Mouse (Mus musculus) MEL (cell line): ENCODE measurements around the gene Tmc8. TPM values are rescaled to one million over a fixed set of nuclear protein-coding genes. Genes with fewer than 3 reads are reported as not detected.

Source experiments
- DNase-seq: peaks from one replicate; pipeline ENCODE4 v3.0.0; 2011; ENCODE audit warnings: low read depth, low spot score
- H3K27ac ChIP-seq: 2 replicates; pipeline ENCODE4 v1.5.1; 2012; ENCODE audit warnings: low read depth, mild to moderate bottlenecking, control low read depth, low read length, moderate library complexity; ENCODE audit not compliant: control insufficient read depth
- H3K27me3 ChIP-seq, 2 experiments: fragments of 150-350 bp in 1 of 2; sonication (generic) in 1 of 2; 2 replicates each; pipeline ENCODE4 v1.6.1; 2012; ENCODE audit warnings: low read length in 2 of 2, mild to moderate bottlenecking in 2 of 2, improper control_type of control experiment in 1 of 2, moderate library complexity in 1 of 2; ENCODE audit not compliant: insufficient read depth in 2 of 2, control insufficient read depth in 1 of 2
- H3K36me3 ChIP-seq, 2 experiments: 2 replicates each; pipeline ENCODE4 v1.6.1; 2012 to 2014; ENCODE audit warnings: low read length in 2 of 2, improper control_type of control experiment in 1 of 2, inconsistent platforms in 1 of 2, mild to moderate bottlenecking in 1 of 2; ENCODE audit not compliant: insufficient read depth in 2 of 2, control insufficient read depth in 1 of 2
- H3K4me1 ChIP-seq, 2 experiments: fragments of 150-350 bp in 1 of 2; sonication (generic) in 1 of 2; 2 replicates each; pipeline ENCODE4 v1.6.1; 2012; ENCODE audit warnings: low read length in 2 of 2, improper control_type of control experiment in 1 of 2, mild to moderate bottlenecking in 1 of 2; ENCODE audit not compliant: insufficient read depth in 2 of 2, control insufficient read depth in 1 of 2
- H3K4me3 ChIP-seq, 2 experiments: fragments of 150-350 bp in 1 of 2; sonication (generic) in 1 of 2; 2 replicates each; pipeline ENCODE4 v1.5.1; 2012; ENCODE audit warnings: low read depth in 2 of 2, low read length in 2 of 2, mild to moderate bottlenecking in 2 of 2, moderate library complexity in 2 of 2, control low read depth in 1 of 2, improper control_type of control experiment in 1 of 2; ENCODE audit not compliant: control insufficient read depth in 1 of 2, insufficient read depth in 1 of 2
- H3K79me2 ChIP-seq: 2 replicates; pipeline ENCODE4 v1.6.1; 2012; ENCODE audit warnings: mild to moderate bottlenecking, low read length, moderate library complexity; ENCODE audit not compliant: control insufficient read depth, poor library complexity, insufficient read depth
- H3K9ac ChIP-seq: 2 replicates; pipeline ENCODE4 v1.6.1; 2012; ENCODE audit warnings: low read depth, mild to moderate bottlenecking, control low read depth, low read length, moderate library complexity; ENCODE audit not compliant: control insufficient read depth, poor library complexity, severe bottlenecking
- H3K9me3 ChIP-seq: fragments of 150-350 bp; sonication (generic); replicated peaks from 2 replicates; pipeline ENCODE4 v1.6.1; 2012; ENCODE audit warnings: mild to moderate bottlenecking, low read length, improper control_type of control experiment, moderate library complexity; ENCODE audit not compliant: insufficient read depth
- BHLHE40 ChIP-seq: IDR thresholded peaks from 2 replicates; pipeline ENCODE4 v1.6.1; 2012; ENCODE audit warnings: low read depth, mild to moderate bottlenecking, inconsistent platforms, low read length, improper control_type of control experiment, borderline replicate concordance
- CHD1 ChIP-seq: IDR thresholded peaks from 2 replicates; pipeline ENCODE4 v1.6.1; 2012; ENCODE audit warnings: low read depth, mild to moderate bottlenecking, inconsistent platforms, low read length, improper control_type of control experiment
- EP300 ChIP-seq, 2 experiments: IDR thresholded peaks; 2 replicates each; pipeline ENCODE4 v1.6.1; 2011; ENCODE audit warnings: improper control_type of control experiment in 2 of 2, low read length in 2 of 2, low read depth in 1 of 2, mild to moderate bottlenecking in 1 of 2
- GABPA ChIP-seq: IDR thresholded peaks from 2 replicates; pipeline ENCODE4 v1.6.1; 2012; ENCODE audit warnings: low read depth, mild to moderate bottlenecking, inconsistent platforms, low read length, improper control_type of control experiment, moderate library complexity
- GATA1 ChIP-seq: IDR thresholded peaks from 2 replicates; pipeline ENCODE4 v1.6.1; 2011; ENCODE audit warnings: low read depth, low read length, improper control_type of control experiment
- JUND ChIP-seq: IDR thresholded peaks from 2 replicates; pipeline ENCODE4 v1.6.1; 2011; ENCODE audit warnings: low read depth, mild to moderate bottlenecking, improper control_type of control experiment, low read length
- KAT2A ChIP-seq: conservative IDR thresholded peaks from 2 replicates; pipeline ENCODE4 v1.6.1; 2012; ENCODE audit warnings: low read depth, low read length, improper control_type of control experiment, inconsistent platforms
- MAFK ChIP-seq: IDR thresholded peaks from 2 replicates; pipeline ENCODE4 v1.6.1; 2011; ENCODE audit warnings: low read depth, mild to moderate bottlenecking, low read length, improper control_type of control experiment, borderline replicate concordance
- MAX ChIP-seq: IDR thresholded peaks from 2 replicates; pipeline ENCODE4 v1.6.1; 2011; ENCODE audit warnings: low read length, improper control_type of control experiment
- MAZ ChIP-seq: IDR thresholded peaks from 2 replicates; pipeline ENCODE4 v1.6.1; 2012; ENCODE audit warnings: low read depth, mild to moderate bottlenecking, inconsistent platforms, low read length, improper control_type of control experiment
- MEF2A ChIP-seq: IDR thresholded peaks from 2 replicates; pipeline ENCODE4 v1.6.1; 2014; ENCODE audit warnings: low read depth, mild to moderate bottlenecking, inconsistent platforms, low read length, improper control_type of control experiment; ENCODE audit not compliant: poor library complexity, insufficient replicate concordance, severe bottlenecking; ENCODE audit errors: extremely low read depth
- MXI1 ChIP-seq: IDR thresholded peaks from 2 replicates; pipeline ENCODE4 v1.6.1; 2011; ENCODE audit warnings: mild to moderate bottlenecking, low read depth, low read length, improper control_type of control experiment
- MYC ChIP-seq: IDR thresholded peaks from 2 replicates; pipeline ENCODE4 v1.6.1; 2011; ENCODE audit warnings: low read depth, mild to moderate bottlenecking, low read length, improper control_type of control experiment, moderate library complexity
- NRF1 ChIP-seq: IDR thresholded peaks from 2 replicates; pipeline ENCODE4 v1.6.1; 2014; ENCODE audit warnings: low read depth, mild to moderate bottlenecking, inconsistent platforms, low read length, improper control_type of control experiment, moderate library complexity; ENCODE audit not compliant: poor library complexity, insufficient read depth, severe bottlenecking
- POLR2A ChIP-seq, 2 experiments: IDR thresholded peaks; 2 replicates each; pipeline ENCODE4 v1.6.1; 2011 to 2012; ENCODE audit warnings: low read length in 2 of 2, mild to moderate bottlenecking in 2 of 2, control low read depth in 1 of 2, improper control_type of control experiment in 1 of 2, low read depth in 1 of 2, moderate library complexity in 1 of 2; ENCODE audit not compliant: control insufficient read depth in 1 of 2, insufficient read depth in 1 of 2, poor library complexity in 1 of 2
- POLR2AphosphoS2 ChIP-seq: IDR thresholded peaks from 2 replicates; pipeline ENCODE4 v1.6.1; 2011; ENCODE audit warnings: low read length, improper control_type of control experiment
- SMC3 ChIP-seq: IDR thresholded peaks from 2 replicates; pipeline ENCODE4 v1.6.1; 2011; ENCODE audit warnings: low read depth, low read length, improper control_type of control experiment
- UBTF ChIP-seq: IDR thresholded peaks from 2 replicates; pipeline ENCODE4 v1.6.1; 2012; ENCODE audit warnings: low read depth, mild to moderate bottlenecking, inconsistent platforms, low read length, improper control_type of control experiment, moderate library complexity, borderline replicate concordance; ENCODE audit not compliant: insufficient read depth
- USF1 ChIP-seq: IDR thresholded peaks from 2 replicates; pipeline ENCODE4 v1.6.1; 2014; ENCODE audit warnings: low read depth, mild to moderate bottlenecking, inconsistent platforms, low read length, improper control_type of control experiment, moderate library complexity
- USF2 ChIP-seq, 2 experiments: IDR thresholded peaks; 2 replicates each; pipeline ENCODE4 v1.6.1; 2011 to 2012; ENCODE audit warnings: improper control_type of control experiment in 2 of 2, low read length in 2 of 2, borderline replicate concordance in 1 of 2, inconsistent platforms in 1 of 2, low read depth in 1 of 2, mild to moderate bottlenecking in 1 of 2; ENCODE audit not compliant: insufficient read depth in 1 of 2
- ZKSCAN1 ChIP-seq: IDR thresholded peaks from 2 replicates; pipeline ENCODE4 v1.6.1; 2012; ENCODE audit warnings: low read depth, mild to moderate bottlenecking, inconsistent platforms, low read length, improper control_type of control experiment, moderate library complexity
- ZNF384 ChIP-seq: IDR thresholded peaks from 2 replicates; pipeline ENCODE4 v1.6.1; 2012; ENCODE audit warnings: low read depth, mild to moderate bottlenecking, inconsistent platforms, low read length, improper control_type of control experiment
- polyA plus RNA-seq, 2 experiments: library from polyadenylated mRNA; stranded (reverse) in 1 of 2; unstranded in 1 of 2; fragments of >175 nt in 1 of 2; fragments of >200 nt in 1 of 2; gene quantifications; 2 replicates each; pipeline versions ENCODE4 v1.2.1 to v1.2.4; 2012; ENCODE audit warnings: low replicate concordance in 2 of 2, low read depth in 1 of 2; ENCODE audit not compliant: insufficient read length in 2 of 2, insufficient read depth in 1 of 2, missing spikeins in 1 of 2
- total RNA-seq: library from RNA; depleted of rRNA; stranded (reverse); fragments of 300-350 nt; gene quantifications from 2 replicates; pipeline ENCODE4 v1.2.3, GENCODE M21; 2012

Gene Tmc8
- total and polyA plus RNA-seq, 3 experiments = 15.4 to 23.5 TPM; not detected in 1

DNA sequence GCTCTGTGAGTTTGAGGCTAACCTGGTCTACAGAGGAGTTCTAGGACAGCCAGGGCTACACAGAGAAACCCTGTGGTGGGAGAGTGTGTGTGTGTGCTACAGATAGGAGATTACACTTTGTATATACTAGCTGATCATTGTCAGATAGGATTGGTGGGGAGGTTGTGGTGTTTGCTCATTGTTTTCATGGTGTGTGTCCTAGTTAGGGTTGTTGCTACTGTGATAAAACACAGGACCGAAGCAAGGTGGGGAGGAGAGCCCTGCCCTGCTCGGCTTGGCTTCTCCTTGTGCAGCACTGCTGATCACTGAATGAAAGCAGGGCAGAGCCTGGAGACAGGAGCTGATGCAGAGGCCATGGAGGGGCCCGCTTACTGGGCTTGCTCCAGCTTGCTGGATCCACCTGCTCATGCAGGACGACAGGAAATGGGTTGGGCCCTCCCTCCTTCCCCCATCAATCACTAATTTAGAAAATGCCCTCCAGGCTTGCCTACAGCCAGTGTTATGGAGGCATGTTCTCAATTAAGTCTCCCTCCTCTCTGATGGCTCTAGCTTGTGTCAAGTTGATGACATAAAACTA, 38.3 kb upstream of the Tmc8 start:
- no peaks in the 10 kb centered on the region for H3K4me1 ChIP-seq
- H3K9ac ChIP-seq = no peak overlapping the region
- peaks cover 0 to 39% of the 10 kb centered on the region in 2 experiments; a peak in 2 of 4 replicates for H3K36me3 ChIP-seq
- H3K4me3 ChIP-seq = no peak overlapping the region
- H3K27me3 ChIP-seq = no peaks in the 10 kb centered on the region
- no peaks in the 10 kb centered on the region for H3K9me3 ChIP-seq
- no peak for DNase-seq
- no peak overlapping the region for H3K27ac ChIP-seq
- TF ChIP-seq BHLHE40 (no peak), SMC3 (no peak), EP300 (IDR thresholded peaks at IDR 0.05; ENCODE audit: low read depth in 1 of 2, low read length in 2 of 2) (no peak), POLR2AphosphoS2 (no peak), MEF2A (no peak), MAFK (no peak), NRF1 (no peak), MAZ (no peak), MYC (no peak), ZNF384 (no peak), USF1 (no peak), CHD1 (no peak), KAT2A (no peak), MAX (no peak), JUND (no peak), GABPA (no peak), UBTF (no peak)
- TF ChIP-seq, all 39 proteins: peak for 0
- H3K79me2 ChIP-seq = no peaks in the 10 kb centered on the region

- no peak overlapping the region for H3K4me3 ChIP-seq
- H3K4me1 ChIP-seq = no peaks in the 10 kb centered on the region
- no peaks in the 10 kb centered on the region for H3K9me3 ChIP-seq
- H3K27me3 ChIP-seq = no peaks in the 10 kb centered on the region
- no peak overlapping the region for H3K27ac ChIP-seq
- H3K36me3 ChIP-seq = peaks cover 0 to 43% of the 10 kb centered on the region in 2 experiments; a peak in 2 of 4 replicates
- DNase-seq = no peak
- no peak for TF ChIP-seq MAFK
- TF ChIP-seq ZNF384 = no peak
- TF ChIP-seq USF2 (IDR thresholded peaks at IDR 0.05; ENCODE audit: borderline replicate concordance in 1 of 2, insufficient read depth in 1 of 2, low read depth in 1 of 2, low read length in 2 of 2) = no peak
- no peak for TF ChIP-seq ZKSCAN1
- TF ChIP-seq POLR2A (IDR thresholded peaks at IDR 0.05; ENCODE audit: control insufficient read depth in 1 of 2, insufficient read depth in 1 of 2, low read depth in 1 of 2, low read length in 2 of 2, poor library complexity in 1 of 2) = no peak
- TF ChIP-seq GATA1 = no peak
- no peak for TF ChIP-seq MXI1
- TF ChIP-seq SMC3 = no peak
- TF ChIP-seq MEF2A = no peak
- TF ChIP-seq, all 39 proteins: peak for 0
- Histone ChIP-seq H3K79me2 (no peaks in the 10 kb centered on the region), H3K9ac (no peak overlapping the region)
Observed at GRCm38 (mm10) chr11:117748628-117749027, 33.2 kb upstream of the Tmc8 start.
